Mouse (Mus musculus): Measurements from ENCODE around the gene Smim4.

Smim4 gene

DNA sequence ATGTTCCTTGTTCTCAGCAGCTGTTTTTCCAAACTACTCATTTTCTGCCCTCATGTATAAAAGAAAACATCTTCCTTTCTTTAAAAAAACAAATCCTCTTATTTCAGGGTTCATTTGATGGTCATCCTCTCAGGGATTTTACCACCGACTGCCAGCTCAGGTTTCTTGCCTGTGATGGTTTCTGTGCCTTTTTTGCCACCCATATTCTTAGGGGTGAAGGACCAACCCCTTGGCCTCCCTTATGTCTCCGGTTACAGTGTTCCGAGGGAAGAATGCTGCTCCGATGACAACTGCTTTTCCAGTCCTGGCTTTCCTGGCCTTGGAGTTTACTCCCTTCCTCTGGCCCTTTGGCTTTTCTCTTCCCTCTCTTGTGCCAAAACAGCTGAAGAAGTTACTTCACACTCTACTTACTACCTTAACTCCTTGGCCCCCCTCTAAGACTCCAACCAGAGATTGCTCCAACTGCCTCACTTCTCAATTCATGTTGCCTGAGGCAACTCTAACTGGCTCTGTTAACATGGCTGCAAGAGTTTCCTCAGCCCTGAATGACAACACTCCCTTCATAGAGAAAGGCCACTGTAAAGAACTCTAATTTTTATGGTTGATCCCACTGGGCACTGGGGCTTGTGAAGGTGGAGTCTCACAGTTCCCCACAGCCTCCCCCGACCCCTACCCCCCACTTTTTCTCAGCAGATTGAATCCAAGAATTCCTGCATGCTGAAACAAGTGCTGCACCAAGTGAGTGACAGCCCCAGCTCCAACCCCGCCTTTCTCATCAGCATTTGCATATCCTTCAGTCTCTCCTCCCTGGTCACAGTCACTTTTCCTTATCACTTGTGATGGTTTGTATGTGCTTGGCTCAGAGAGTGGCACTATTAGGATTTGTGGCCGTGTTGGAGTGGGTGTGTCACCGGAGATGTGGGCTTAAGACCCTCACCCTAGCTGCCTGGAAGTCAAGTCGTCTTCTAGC is 3.4 kb downstream of the Smim4 start:
- no peak for DNase-seq (ENCODE audit: low spot score in 2 of 2)

DNA sequence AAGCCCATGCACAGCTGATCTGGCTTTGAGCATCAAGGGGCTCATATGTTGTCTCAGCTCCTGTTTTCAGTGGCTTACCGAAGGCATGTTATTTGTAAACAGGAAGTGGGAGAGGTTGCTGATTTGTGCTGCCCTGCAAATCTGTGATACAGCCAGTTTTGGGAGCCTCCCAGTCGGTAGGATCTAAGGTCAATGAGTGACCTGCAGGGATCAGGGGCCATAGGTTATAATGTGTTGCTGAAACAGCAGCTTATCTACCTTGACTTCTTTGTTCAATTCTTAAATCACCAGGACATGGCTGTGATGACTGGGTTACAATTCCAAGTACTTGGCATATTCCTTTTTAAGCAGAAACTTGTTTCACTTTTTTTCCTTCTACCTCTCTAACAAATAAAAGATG is 13.2 kb downstream of the Smim4 start:
- DNase-seq (ENCODE audit: low spot score in 2 of 2): no peak

DNA sequence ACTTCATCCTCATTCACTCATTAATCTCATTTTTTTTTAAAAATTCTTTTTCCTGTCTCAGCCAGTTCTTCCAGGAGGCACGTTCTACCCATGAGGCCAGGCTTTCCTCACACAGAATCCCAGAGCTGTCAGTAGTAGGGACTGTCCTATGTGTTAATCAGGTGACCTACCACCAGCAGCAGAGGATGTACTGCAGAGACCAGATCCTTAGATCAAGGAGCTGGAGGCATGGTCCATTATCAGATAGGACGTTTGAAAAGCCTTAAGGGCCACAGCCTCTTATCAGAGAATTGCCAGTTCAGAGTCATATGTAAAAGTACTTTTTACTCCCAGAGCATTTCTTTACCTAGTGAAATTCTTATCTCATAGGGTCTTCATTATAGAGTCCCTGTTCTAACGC is 14.7 kb downstream of the Smim4 start:
- DNase-seq (ENCODE audit: low spot score in 2 of 2): no peak

DNA sequence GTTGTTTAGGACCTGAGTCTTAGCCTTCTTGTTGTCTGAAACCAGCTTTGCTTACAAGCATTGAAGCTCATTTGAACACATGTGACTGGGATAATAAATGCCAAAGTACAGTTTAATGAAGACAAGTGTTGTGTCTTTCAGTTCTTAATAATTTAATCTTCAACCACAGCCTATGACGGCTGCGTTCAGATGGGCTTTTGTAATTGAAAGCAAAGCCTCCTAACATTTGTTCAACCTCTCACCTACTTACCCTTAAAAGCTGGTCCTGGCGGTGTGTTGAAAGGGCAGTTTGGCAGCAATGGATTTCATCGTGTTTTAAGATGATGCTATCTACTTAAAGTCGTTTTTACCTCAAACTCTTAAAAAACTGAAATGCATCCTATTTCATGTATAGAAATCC is 16.6 kb downstream of the Smim4 start:
- no peak for DNase-seq (ENCODE audit: low spot score in 2 of 2)

DNA sequence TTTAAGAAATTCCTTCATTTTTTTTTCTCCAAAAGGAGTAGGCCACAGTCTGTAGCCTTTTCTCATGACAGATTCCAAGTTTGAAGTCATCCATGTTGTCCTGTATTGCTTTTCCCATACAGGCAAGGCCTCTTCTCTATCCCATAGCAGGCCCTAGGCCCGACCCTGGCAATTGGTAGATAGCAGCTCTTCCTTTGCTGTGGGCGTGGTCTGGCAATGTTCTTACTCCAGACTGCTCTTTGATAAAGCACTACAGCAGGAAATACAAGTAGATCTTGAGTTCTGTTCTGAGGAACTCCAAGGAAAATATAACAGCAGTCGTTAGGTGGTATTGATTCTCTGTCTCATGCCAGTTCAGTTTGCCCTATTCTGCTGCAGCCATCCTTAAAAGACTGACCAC is 18.1 kb downstream of the Smim4 start:
- no peak for DNase-seq (ENCODE audit: low spot score in 2 of 2)

DNA sequence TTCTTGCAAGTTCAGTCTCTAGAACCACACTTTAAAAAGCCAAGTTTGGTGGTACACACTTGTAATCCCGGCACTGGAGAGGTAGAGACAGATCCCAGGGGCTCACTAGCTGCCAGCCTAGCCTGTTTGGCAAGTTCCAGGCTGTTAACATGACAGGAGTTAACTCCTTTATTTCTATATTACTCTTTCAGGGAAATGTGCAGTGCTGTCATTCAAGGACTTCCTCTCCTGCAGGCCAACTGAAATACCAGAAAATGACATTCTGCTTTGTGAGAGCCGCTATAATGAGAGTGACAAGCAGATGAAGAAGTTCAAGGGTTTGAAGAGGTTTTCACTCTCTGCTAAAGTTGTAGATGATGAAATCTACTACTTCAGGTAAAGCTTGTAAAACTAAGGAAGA is 23.6 kb downstream of the Smim4 start:
- no peak for DNase-seq (ENCODE audit: low spot score in 2 of 2)

DNA sequence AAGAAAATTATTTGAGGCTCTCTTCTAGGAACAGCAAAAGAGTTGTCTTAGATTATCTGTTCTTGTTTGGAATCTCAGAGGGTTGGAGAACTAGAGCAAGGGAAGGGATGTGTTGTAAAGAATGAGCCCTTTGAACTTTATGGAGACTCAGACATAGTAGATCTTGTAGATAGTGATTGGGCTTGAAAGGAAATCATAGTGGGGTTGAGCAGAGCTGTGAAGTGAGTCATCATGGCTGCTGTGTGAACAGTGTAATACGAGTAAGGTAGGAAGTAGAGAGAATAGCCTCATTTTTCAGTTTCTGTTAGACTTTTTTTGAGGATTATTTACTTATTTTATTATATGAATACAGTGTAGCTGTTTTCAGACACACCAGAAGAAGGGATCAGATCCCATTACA is 38.8 kb downstream of the Smim4 start:
- no peak for DNase-seq (ENCODE audit: low spot score in 2 of 2)

DNA sequence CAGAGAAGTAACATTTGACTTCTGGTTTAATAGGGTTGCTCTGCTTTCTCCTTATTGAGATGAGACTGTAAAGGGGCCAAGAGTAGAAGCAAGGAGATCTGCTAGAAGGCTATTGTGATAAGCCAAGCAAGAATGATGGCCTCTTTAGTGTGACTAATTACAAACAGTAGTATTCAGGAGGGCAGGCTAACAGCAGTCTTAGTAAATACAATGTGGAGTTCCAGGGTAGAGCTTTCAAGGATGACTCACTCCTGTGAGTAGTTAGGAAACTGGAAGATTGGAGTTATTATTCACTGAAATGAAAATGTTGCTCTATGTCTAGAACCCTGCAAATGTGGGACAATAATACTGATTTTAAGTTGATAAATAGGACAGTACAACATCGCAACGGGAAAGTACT is 40.2 kb downstream of the Smim4 start:
- no peak for DNase-seq (ENCODE audit: low spot score in 2 of 2)

DNA sequence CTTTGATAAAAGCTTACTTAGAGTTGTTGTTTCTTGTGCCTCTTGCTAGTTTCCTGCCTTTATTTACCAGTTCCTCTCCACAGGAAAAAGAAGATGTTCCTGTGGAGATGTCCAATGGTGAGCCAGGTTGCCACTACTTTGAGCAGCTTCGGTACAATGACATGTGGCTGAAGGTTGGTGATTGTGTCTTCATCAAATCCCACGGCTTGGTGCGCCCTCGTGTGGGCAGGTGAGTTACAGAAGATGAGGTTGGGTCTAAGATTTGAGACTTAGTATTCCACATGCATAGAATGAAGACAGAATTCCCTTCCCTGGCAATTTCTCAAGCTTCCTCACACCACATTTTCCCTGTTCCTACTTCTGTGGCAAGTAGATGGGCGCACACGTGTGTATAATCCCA is 41.3 kb downstream of the Smim4 start:
- DNase-seq (ENCODE audit: low spot score in 2 of 2): no peak

DNA sequence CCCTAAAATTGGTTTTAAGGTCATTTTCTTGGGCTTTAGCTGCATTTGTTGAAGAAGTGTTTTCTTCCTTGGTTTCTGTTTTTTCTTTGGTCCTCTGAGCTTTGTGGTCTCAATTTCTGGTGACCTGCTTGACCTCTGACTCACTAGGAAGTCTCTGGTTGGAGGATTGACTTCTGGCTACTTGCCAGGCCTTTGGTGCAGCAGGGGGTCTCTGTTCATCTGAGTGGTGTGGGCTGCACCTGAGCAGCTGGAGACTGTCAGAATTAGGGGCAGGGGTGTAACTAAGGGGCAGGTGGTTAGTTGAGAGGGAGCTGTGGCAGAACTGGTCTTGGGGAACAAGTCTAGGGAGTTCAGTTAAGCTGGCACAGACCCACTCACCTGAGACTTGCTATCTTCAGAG is 47.6 kb downstream of the Smim4 start:
- DNase-seq (ENCODE audit: low spot score in 2 of 2): no peak

DNA sequence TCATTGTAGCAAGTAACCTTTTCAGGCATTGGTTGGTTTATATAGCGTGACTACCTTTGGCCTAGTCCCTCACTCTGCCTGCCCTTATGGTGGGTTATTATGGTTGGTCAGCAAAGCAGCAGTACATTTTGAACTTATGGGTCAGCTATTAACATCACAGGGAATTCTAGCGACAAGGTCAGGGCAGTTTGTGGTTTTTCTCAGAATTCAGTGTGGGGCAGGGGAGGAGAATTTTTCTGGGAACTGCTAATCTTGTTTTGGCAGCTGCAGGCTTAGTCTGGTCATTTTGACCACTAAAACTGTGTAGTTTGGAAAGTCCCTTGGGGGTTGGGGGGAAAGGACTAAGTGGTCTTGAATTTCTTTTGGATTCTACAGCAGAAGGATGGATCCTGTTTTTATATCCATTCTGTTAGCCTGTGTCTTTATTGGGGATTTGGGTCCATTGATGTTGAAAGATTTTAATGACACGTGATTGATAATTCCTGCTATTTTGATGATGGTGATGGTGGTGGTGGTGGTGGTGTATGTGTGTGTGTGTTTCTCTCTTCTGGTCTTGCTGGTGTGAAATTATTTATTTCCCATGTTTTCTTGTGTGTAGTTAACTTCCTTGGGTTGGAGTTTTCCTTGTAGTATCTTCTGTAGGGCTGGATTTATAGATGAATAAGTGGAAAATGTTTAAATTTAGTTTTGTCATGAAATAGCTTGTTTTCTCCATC is 49.3 kb downstream of the Smim4 start:
- DNase-seq (ENCODE audit: low spot score in 2 of 2): no peak

DNA sequence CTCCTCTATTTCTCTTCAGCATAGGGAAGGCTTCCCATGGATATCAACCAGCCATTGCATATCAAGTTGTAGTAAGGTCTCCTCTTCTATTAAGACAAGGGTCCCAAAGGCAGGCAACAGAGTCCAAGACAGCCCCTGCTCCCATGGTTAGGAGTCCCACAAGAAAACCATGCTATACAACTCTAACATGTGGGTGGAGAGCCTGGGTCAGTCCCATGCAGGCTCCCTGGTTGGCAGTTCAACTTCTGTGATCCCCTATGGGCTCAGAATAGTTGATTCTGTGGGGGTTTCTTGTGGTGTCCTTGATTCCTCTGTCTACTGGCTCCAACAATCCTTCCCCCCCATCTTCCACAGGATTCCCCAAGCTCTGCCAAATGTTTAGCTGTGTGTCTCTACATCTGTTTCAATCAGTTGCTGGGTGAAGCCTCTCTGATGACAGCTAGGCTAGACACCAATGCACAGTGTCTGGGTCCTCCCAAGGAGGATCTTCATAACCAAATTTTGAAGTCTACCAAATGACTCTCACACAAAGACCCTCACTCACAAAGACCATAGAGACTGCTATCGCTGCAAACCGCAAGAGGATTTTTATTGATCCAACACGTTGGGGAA is 50.1 kb downstream of the Smim4 start:
- no peak for DNase-seq (ENCODE audit: low spot score in 2 of 2)

DNA sequence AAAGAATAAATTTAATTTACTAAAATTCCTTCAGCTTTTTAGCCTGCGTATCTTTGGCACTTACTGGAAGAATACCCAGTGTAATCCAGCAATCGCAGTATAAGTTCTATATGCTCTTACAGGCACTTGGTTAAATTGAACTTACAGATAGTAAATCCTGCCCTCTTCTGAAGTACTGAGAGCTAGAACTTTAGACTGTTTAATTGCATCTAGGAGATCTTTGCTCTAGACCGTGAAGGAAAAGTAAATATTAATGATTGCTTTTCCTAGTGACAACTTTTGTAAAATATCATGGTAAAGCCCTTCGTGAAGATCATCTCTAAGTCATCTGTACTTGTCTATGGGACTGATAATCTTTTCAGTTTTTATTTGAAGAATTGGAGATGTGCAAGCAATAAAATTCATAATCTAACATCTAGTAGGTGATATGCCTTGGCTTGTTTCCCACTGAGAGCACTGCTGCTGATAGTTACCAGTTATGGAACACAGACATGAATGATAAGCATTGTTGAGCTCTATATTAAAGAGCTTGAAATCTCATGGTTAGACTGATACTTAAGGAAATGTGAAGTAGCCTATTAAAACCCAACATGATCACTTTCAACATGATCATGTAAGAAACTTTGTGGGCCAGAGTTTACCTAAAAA is 59.5 kb downstream of the Smim4 start:
- DNase-seq (ENCODE audit: low spot score in 2 of 2): no peak

DNA sequence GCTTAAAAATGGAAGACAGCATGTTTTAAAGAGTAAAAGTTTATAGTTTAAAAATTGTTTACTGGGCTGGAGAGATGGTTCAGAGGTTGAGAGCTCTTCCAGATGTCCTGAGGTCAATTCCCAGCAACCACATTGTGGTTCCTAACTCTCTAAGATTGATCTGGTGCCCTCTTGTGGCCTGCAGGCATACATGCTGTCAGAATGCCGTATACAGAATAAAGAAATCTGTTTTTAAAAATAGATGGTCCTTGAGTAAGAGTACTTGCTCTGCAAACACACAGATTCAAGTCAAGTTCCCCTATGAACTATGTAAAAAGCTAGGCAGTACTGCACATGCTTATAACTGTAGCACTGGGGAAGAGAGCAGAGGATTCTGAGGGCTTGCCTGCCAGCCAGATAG is 66.5 kb downstream of the Smim4 start:
- no peak for DNase-seq (ENCODE audit: low spot score in 2 of 2)

DNA sequence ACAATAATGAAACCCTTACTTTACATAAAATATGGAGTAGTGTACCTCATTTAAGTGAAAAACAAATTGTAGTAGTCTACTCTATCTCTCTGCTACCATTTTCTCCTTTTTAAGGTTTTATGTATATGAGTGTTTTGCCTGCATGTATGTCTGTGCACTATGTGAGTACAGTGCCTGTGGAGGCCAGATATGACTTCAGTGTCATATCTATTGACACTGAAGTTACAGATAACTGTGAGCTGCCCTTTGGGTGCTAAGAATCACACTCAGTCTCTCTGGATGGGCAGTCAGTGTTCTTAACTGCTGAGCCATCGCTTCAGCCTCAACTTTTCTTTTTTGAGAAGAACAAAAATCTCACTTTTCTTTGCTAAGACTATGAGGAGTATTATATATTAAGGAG is 82.9 kb downstream of the Smim4 start:
- no peak for DNase-seq (ENCODE audit: low spot score in 2 of 2)

DNA sequence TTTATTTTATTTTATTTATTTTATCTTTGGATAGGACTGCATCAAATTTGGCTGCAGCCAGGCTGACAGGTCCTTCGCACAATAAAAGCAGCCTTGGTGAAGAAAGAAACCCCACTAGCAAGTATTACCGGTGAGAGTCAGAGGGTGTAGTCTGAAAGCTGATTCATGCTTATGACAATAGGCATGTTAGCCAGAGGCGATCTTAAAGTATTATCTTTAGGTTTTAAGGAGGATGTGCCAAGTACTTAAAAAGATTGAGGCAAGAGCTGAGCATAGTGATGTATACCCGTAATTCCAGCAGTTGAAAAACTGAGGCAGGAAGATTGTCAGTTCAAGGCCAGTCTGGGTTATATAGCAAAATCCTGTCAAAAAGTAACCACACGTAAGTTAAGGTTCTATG is 83.5 kb downstream of the Smim4 start:
- DNase-seq (ENCODE audit: low spot score in 2 of 2): no peak
